Mouse (Mus musculus) neural tube, embryonic 15.5 days (tissue): ENCODE measurements at regions not wholly inside any gene's neighbourhood (a gene's known extent, or its start where the extent isn't known, plus 50 kb on each side); places are given as distances from the start of the nearest gene placed in this dataset. TPM values are rescaled to one million over a fixed set of nuclear protein-coding genes. Genes with fewer than 3 reads are reported as not detected.

ENCODE experiments used
- ATAC-seq: fragments of 200-750 bp; cut with Nextera tagmentation; 2 replicates; pipeline ENCODE4 v1.8.0; 2017; ENCODE audit warnings: mild to moderate bottlenecking, moderate TSS enrichment, moderate library complexity; ENCODE audit not compliant: low FRiP score
- H3K27ac ChIP-seq: fragments of 300-500 bp; sonication (generic); replicated peaks from 2 replicates; pipeline ENCODE4 v1.5.1; 2015; ENCODE audit warnings: mild to moderate bottlenecking, inconsistent platforms
- H3K27me3 ChIP-seq: fragments of 300-500 bp; sonication (generic); replicated peaks from 2 replicates; pipeline ENCODE4 v1.6.1; 2015; ENCODE audit warnings: inconsistent platforms
- H3K36me3 ChIP-seq: fragments of 300-500 bp; sonication (generic); 2 replicates; pipeline ENCODE4 v1.6.1; 2015; ENCODE audit warnings: inconsistent platforms
- H3K4me1 ChIP-seq: fragments of 300-500 bp; sonication (generic); 2 replicates; pipeline ENCODE4 v1.6.1; 2015; ENCODE audit warnings: inconsistent platforms
- H3K4me2 ChIP-seq: fragments of 300-500 bp; sonication (generic); 2 replicates; pipeline ENCODE4 v1.6.1; 2015; ENCODE audit warnings: inconsistent platforms, mild to moderate bottlenecking, moderate library complexity
- H3K4me3 ChIP-seq: fragments of 300-500 bp; sonication (generic); replicated peaks from 2 replicates; pipeline ENCODE4 v1.5.1; 2015; ENCODE audit warnings: mild to moderate bottlenecking, inconsistent platforms
- H3K9ac ChIP-seq: fragments of 300-500 bp; sonication (generic); replicated peaks from 2 replicates; pipeline ENCODE4 v1.6.1; 2015; ENCODE audit warnings: mild to moderate bottlenecking, inconsistent platforms
- H3K9me3 ChIP-seq: fragments of 300-500 bp; sonication (generic); replicated peaks from 2 replicates; pipeline ENCODE4 v1.6.1; 2016; ENCODE audit warnings: inconsistent platforms
- WGBS: fragments of 180-500 bp; shearing (Covaris S2); methylation state at CpG from one replicate; pipeline ENCODE4 v1.1.7; 2015; ENCODE audit warnings: mixed read lengths; 5-methylcytosine and 5-hydroxymethylcytosine counted together
- microRNA-seq: library from miRNA; unstranded; fragments of <30 nt; microRNA quantifications from one replicate; pipeline ENCODE4, GENCODE M21; 2017

- WGBS = 62% methylated on average over 2 of the region's 2 CpGs
- Histone ChIP-seq H3K36me3 (no peaks in the 10 kb centered on the region), H3K9me3 (no peaks in the 10 kb centered on the region), H3K27ac (no peak overlapping the region), H3K4me3 (no peak overlapping the region), H3K27me3 (no peaks in the 10 kb centered on the region), H3K4me2 (no peak overlapping the region), H3K4me1 (no peaks in the 10 kb centered on the region), H3K9ac (no peak overlapping the region)
- no peak for ATAC-seq
Observed at GRCm38 (mm10) chr1:83479111-83479510, 71.1 kb upstream of the Sphkap start.

Small RNA genes in the stretch of these regions (microRNA-seq; reads per million reads assigned to microRNA genes)
- not detected for gene Gm25754
